Mouse (Mus musculus) B cell, adult (primary cell): ENCODE data around the gene Zfyve27. TPM values are rescaled to one million over a fixed set of nuclear protein-coding genes. Genes with fewer than 3 reads are reported as not detected.

ENCODE experiments used
- total RNA-seq: library from RNA; stranded (reverse); gene quantifications from 4 replicates; pipeline ENCODE4 v1.2.4, GENCODE M21; 2023; ENCODE audit not compliant: inconsistent age

Gene Zfyve27
- 72.1 to 92.5 TPM (median 83.6 TPM) in 4 replicates for total RNA-seq

GRCm38 (mm10) chr19:42163764-42164163, at the start of gene Zfyve27:
Gene Zfyve27, plus strand, starts transcription at chr19:42163951.

GRCm38 (mm10) chr19:42128787-42129508, 34.8 kb upstream of the Zfyve27 start, which contains the start of gene Avpi1:
Gene Avpi1, minus strand, starts transcription at chr19:42129059.

GRCm38 (mm10) chr19:42147170-42147768, 16.5 kb upstream of the Zfyve27 start, which contains the start of gene Marveld1:
Gene Marveld1, plus strand, starts transcription at chr19:42147400.

GRCm38 (mm10) chr19:42201696-42202381, 38.1 kb downstream of the Zfyve27 start, which contains the start of gene Sfrp5:
Gene Sfrp5, minus strand, starts transcription at chr19:42202252.

Other genes with a start within 250 kb of the Zfyve27 start
- 40.0 to 50.6 TPM (median 46.0 TPM) in 4 replicates for gene Exosc1, start 230.5 kb upstream of the Zfyve27 start, total RNA-seq
- 28.6 to 39.4 TPM (median 35.1 TPM) in 4 replicates for gene Zdhhc16, start 230.5 kb upstream of the Zfyve27 start, total RNA-seq
- 67.2 to 95.1 TPM (median 86.5 TPM) in 4 replicates for gene Mms19, start 182.8 kb upstream of the Zfyve27 start, total RNA-seq
- gene Ubtd1, start 182.2 kb upstream of the Zfyve27 start, total RNA-seq: 5.3 to 9.2 TPM (median 6.3 TPM) in 4 replicates
- gene Ankrd2, start 128.0 kb upstream of the Zfyve27 start, total RNA-seq: not detected in 4 replicates
- not detected in 4 replicates for gene Hoga1, start 118.3 kb upstream of the Zfyve27 start, total RNA-seq
- not detected in 4 replicates for gene 4933411K16Rik, start 111.7 kb upstream of the Zfyve27 start, total RNA-seq
- gene Morn4, start 77.6 kb upstream of the Zfyve27 start, total RNA-seq: not detected in 4 replicates
- 42.6 to 49.7 TPM (median 45.9 TPM) in 4 replicates for gene Pi4k2a, start 73.5 kb upstream of the Zfyve27 start, total RNA-seq
- 2.2 to 5.8 TPM (median 3.4 TPM) in 4 replicates for gene Avpi1, start 34.9 kb upstream of the Zfyve27 start, total RNA-seq
- 0.45 to 1.2 TPM (median 0.84 TPM) in 4 replicates for gene Marveld1, start 16.6 kb upstream of the Zfyve27 start, total RNA-seq
- not detected in 4 replicates for gene Sfrp5, start 38.3 kb downstream of the Zfyve27 start, total RNA-seq
- not detected in 4 replicates for gene Golga7b, start 83.6 kb downstream of the Zfyve27 start, total RNA-seq